Mouse (Mus musculus): ENCODE measurements around the gene Swap70.

DNA sequence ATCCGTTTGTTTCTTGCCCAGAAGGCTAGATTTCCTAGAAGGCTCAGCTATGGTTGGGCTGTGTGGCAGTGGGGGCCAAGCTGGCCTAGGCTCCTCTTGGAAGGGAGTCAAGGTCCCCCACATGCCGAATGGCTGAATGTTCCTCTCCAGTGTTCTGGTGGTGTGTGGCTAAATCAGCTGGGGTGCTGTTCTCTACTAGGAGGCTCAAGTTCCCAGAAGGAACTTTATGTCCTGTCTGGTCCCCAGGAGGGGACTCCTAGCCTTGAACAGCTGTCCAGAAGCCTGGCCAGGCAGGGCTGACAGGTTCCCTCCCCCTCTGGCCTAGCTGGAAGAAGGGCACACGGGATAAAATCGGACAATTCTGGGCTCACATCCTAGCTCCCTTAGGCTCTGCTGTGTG, 76.1 kb downstream of the Swap70 start:
- TF ChIP-seq POLR2A (IDR thresholded peaks at IDR 0.05; ENCODE audit: borderline replicate concordance, extremely low read depth, low read depth, low read length) (no peak), CTCF (IDR thresholded peaks at IDR 0.05; ENCODE audit: insufficient read depth, low read length) (no peak)
